Mouse (Mus musculus): ENCODE measurements around the gene Mier2. TPM values are rescaled to one million over a fixed set of nuclear protein-coding genes. Genes with fewer than 3 reads are reported as not detected.

Gene Mier2
- polyA plus RNA-seq, 1 experiment from 2014 or later, result 39.4 TPM

DNA sequence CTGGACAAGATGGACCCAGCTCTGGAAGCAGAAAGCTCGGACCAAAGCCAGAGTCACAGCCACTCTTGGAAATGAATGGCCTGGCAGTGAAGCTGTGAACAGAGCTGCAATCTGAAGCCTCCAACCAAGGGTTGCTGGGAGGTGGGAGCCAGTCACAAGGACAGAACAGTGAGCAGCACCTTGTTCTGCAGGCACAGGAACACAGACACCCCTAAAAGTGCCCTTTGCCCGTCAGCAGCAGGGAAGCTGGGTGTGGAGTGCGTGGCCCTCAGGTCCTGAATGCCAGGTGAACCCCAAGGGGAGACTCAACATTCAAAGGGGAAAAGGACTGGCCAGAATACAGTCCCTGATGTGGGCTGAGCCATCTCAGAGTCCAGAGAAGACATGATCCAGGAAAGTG lies 23.4 kb downstream of the Mier2 start:
- Histone ChIP-seq H3K4me2 (ENCODE audit: low read depth, low read length) (no peak overlapping the region), H3K9me3 (replicated peaks; ENCODE audit: control insufficient read depth, low read length) (no peaks in the 10 kb centered on the region), H3K27ac (replicated peaks; ENCODE audit: low read depth, low read length) (no peak overlapping the region), H3K4me1 (ENCODE audit: control insufficient read depth, insufficient read depth, low read length) (no peaks in the 10 kb centered on the region), H3K36me3 (replicated peaks; ENCODE audit: control insufficient read depth, insufficient read depth, low read depth, low read length) (no peaks in the 10 kb centered on the region), H3K9ac (replicated peaks; ENCODE audit: low read length) (no peak overlapping the region), H3K27me3 (ENCODE audit: control insufficient read depth, insufficient read depth, low read length) (no peaks in the 10 kb centered on the region), H3K4me3 (ENCODE audit: low read depth, low read length) (no peak overlapping the region)
- WGBS, result 85% methylated on average over 3 of the region's 3 CpGs
- no peak for DNase-seq (ENCODE audit: low spot score)
- ATAC-seq (replicated peaks; ENCODE audit: insufficient number of reproducible peaks, low FRiP score, low TSS enrichment, low read depth), result no peak

DNA sequence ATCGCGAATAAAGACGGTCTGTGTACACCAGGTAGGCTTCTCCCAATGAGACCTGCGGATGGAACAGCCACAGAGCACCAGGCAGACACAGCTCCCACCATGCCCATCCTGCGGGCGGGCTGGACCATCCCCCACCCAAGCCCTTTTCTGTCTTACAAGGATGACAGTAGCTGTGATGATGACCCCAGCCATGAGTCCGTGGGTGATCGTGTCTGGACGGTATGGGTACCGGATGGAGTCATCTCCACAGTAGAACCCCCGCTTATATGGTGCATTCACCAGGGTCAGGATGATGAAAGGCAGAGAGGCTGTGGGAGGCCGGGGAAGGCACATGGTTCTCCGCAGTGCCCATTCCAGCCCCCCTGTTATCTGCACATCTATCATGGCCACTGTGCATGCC lies 24.3 kb downstream of the Mier2 start:
- no peak for DNase-seq (ENCODE audit: low spot score)
- H3K4me1 ChIP-seq (ENCODE audit: control insufficient read depth, insufficient read depth, low read length), result no peaks in the 10 kb centered on the region
- H3K27ac ChIP-seq (replicated peaks; ENCODE audit: low read depth, low read length), result no peak overlapping the region
- no peak overlapping the region for H3K4me3 ChIP-seq (ENCODE audit: low read depth, low read length)
- ATAC-seq (replicated peaks; ENCODE audit: insufficient number of reproducible peaks, low FRiP score, low TSS enrichment, low read depth), result no peak
- H3K9me3 ChIP-seq (replicated peaks; ENCODE audit: control insufficient read depth, low read length), result no peaks in the 10 kb centered on the region
- H3K27me3 ChIP-seq (ENCODE audit: control insufficient read depth, insufficient read depth, low read length), result no peaks in the 10 kb centered on the region
- no peak overlapping the region for H3K4me2 ChIP-seq (ENCODE audit: low read depth, low read length)
- H3K9ac ChIP-seq (replicated peaks; ENCODE audit: low read length), result no peak overlapping the region
- WGBS, result 94% methylated on average over 13 of the region's 13 CpGs
- H3K36me3 ChIP-seq (replicated peaks; ENCODE audit: control insufficient read depth, insufficient read depth, low read depth, low read length), result no peaks in the 10 kb centered on the region

DNA sequence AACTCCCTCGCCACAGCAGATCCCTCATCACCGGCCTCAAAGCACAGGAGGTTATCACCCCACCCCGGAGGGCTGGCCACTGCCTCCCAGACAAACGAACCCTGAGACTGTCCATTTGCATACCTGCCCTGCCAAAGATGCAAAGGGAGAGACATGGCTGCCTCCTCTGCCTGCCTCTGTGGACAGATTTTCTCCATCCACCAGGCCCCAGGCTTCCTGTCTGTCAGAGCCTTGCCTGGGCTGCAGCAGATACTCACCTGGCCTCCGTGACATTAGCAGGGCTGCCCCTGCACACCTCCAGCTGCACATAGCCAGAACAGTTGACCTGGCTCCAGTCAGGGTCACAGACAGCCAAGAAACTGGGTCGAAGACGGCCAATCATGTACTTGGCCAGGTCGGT lies 24.8 kb downstream of the Mier2 start:
- no peak overlapping the region for H3K4me2 ChIP-seq (ENCODE audit: low read depth, low read length)
- DNase-seq (ENCODE audit: low spot score) (no peak), ATAC-seq (replicated peaks; ENCODE audit: insufficient number of reproducible peaks, low FRiP score, low TSS enrichment, low read depth) (no peak)
- H3K27ac ChIP-seq (replicated peaks; ENCODE audit: low read depth, low read length), result no peak overlapping the region
- no peak overlapping the region for H3K9ac ChIP-seq (replicated peaks; ENCODE audit: low read length)
- no peak overlapping the region for H3K4me3 ChIP-seq (ENCODE audit: low read depth, low read length)
- no peaks in the 10 kb centered on the region for H3K36me3 ChIP-seq (replicated peaks; ENCODE audit: control insufficient read depth, insufficient read depth, low read depth, low read length)
- H3K27me3 ChIP-seq (ENCODE audit: control insufficient read depth, insufficient read depth, low read length), result no peaks in the 10 kb centered on the region
- H3K9me3 ChIP-seq (replicated peaks; ENCODE audit: control insufficient read depth, low read length), result no peaks in the 10 kb centered on the region
- no peaks in the 10 kb centered on the region for H3K4me1 ChIP-seq (ENCODE audit: control insufficient read depth, insufficient read depth, low read length)
- WGBS, result 70% methylated on average over 8 of the region's 8 CpGs

DNA sequence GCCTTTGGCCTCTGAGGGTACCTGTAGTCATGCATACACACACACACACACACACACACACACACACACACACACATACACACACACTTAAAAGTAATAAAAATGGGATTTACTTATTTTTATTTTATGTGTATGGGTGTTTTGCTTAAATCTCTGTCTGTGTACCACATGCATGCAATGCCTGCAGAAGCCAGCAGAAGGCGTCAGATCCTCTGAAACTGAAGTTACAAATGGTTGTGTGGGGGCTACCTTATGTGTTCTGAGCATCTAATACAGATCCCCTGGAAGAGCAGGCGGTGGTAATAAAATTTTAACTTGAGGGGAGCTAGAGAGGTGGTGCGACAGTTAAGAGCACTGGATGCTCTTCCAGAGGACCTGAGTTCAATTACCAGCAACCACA lies 26.9 kb downstream of the Mier2 start:
- 75% methylated on average over 3 of the region's 3 CpGs for WGBS
- no peaks in the 10 kb centered on the region for H3K4me1 ChIP-seq (ENCODE audit: control insufficient read depth, insufficient read depth, low read length)
- DNase-seq (ENCODE audit: low spot score), result no peak
- H3K9me3 ChIP-seq (replicated peaks; ENCODE audit: control insufficient read depth, low read length), result no peaks in the 10 kb centered on the region
- H3K36me3 ChIP-seq (replicated peaks; ENCODE audit: control insufficient read depth, insufficient read depth, low read depth, low read length), result no peaks in the 10 kb centered on the region
- no peak for ATAC-seq (replicated peaks; ENCODE audit: insufficient number of reproducible peaks, low FRiP score, low TSS enrichment, low read depth)
- no peak overlapping the region for H3K27ac ChIP-seq (replicated peaks; ENCODE audit: low read depth, low read length)
- H3K27me3 ChIP-seq (ENCODE audit: control insufficient read depth, insufficient read depth, low read length), result no peaks in the 10 kb centered on the region
- H3K4me2 ChIP-seq (ENCODE audit: low read depth, low read length), result no peak overlapping the region
- H3K4me3 ChIP-seq (ENCODE audit: low read depth, low read length), result no peak overlapping the region
- no peak overlapping the region for H3K9ac ChIP-seq (replicated peaks; ENCODE audit: low read length)

DNA sequence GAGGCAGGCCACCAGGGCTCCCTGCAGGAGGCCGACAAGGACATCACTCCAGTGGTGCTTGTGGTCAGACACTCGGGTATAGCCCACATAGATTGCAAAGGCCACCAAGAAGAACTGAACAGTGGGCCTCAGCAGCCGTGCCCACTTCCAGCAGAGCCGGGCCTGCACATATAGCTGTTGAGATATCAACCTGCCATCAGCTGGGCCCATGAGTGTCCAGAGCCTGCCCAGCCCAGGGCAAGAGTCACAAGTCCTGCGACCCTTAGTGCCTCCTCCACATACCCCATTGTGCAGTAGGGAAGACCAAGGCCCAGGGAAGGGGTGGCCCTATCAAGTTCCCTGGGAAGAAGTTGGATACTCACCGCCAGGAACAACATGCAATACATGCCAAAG lies 27.6 kb downstream of the Mier2 start:
- WGBS, result 83% methylated on average over 6 of the region's 6 CpGs
- H3K36me3 ChIP-seq (replicated peaks; ENCODE audit: control insufficient read depth, insufficient read depth, low read depth, low read length), result no peaks in the 10 kb centered on the region

DNA sequence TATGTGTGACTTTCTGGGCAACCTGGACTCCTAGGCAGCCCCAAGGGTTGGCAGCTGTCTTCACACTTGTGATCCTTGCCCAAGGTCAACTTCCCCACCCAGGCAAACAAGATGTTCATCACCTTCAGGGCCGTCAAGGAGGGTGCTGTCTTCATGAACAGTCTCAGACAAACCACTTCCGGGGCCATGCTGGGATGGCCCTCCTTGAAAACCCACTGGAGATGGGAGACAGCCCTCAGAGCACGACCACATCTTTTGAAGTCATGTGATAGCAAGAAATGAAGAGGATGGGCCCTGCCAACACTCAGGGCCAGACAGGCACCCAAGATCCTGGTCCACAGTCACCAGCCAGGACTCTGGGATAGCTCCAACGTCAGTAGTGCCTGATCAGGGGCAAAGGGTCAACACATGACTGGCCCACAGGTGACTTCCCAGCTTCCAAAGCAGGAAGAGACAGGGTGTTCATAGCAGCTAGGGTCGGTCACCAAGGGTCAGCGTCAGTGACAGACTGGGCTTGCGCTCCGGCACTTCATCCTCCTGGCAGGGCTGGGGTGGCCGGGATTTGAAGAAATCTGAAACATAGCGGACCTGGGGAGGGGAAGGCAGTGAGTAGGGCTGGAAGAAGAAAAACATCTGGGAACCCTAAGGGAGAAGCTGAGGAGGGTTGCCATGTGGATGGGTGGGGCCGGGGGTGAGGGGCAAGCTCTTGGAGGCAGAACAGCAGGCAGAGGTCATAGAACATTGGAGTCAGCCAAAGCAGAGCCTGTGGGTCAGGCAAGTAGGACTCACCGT lies 28.1 kb downstream of the Mier2 start:
- Histone ChIP-seq H3K4me2 (ENCODE audit: low read depth, low read length) (no peak overlapping the region), H3K9ac (replicated peaks; ENCODE audit: low read length) (no peak overlapping the region), H3K27ac (replicated peaks; ENCODE audit: low read depth, low read length) (no peak overlapping the region), H3K9me3 (replicated peaks; ENCODE audit: control insufficient read depth, low read length) (no peaks in the 10 kb centered on the region), H3K4me1 (ENCODE audit: control insufficient read depth, insufficient read depth, low read length) (no peaks in the 10 kb centered on the region), H3K27me3 (ENCODE audit: control insufficient read depth, insufficient read depth, low read length) (no peaks in the 10 kb centered on the region), H3K36me3 (replicated peaks; ENCODE audit: control insufficient read depth, insufficient read depth, low read depth, low read length) (no peaks in the 10 kb centered on the region), H3K4me3 (ENCODE audit: low read depth, low read length) (no peak overlapping the region)
- DNase-seq (ENCODE audit: low spot score) (no peak), ATAC-seq (replicated peaks; ENCODE audit: insufficient number of reproducible peaks, low FRiP score, low TSS enrichment, low read depth) (0 out of 2 replicates have a peak, but pooled peaks have one; percentile 11)
- WGBS, result 83% methylated on average over 12 of the region's 12 CpGs

More for the DNA sequence above, 27.6 kb downstream of the Mier2 start:
- no peaks in the 10 kb centered on the region for H3K9me3 ChIP-seq (replicated peaks; ENCODE audit: control insufficient read depth, low read length)
- DNase-seq (ENCODE audit: low spot score) (no peak), ATAC-seq (replicated peaks; ENCODE audit: insufficient number of reproducible peaks, low FRiP score, low TSS enrichment, low read depth) (no peak)
- no peak overlapping the region for H3K27ac ChIP-seq (replicated peaks; ENCODE audit: low read depth, low read length)
- no peak overlapping the region for H3K4me3 ChIP-seq (ENCODE audit: low read depth, low read length)
- no peak overlapping the region for H3K4me2 ChIP-seq (ENCODE audit: low read depth, low read length)
- H3K4me1 ChIP-seq (ENCODE audit: control insufficient read depth, insufficient read depth, low read length), result no peaks in the 10 kb centered on the region
- no peaks in the 10 kb centered on the region for H3K27me3 ChIP-seq (ENCODE audit: control insufficient read depth, insufficient read depth, low read length)
- H3K9ac ChIP-seq (replicated peaks; ENCODE audit: low read length), result no peak overlapping the region

DNA sequence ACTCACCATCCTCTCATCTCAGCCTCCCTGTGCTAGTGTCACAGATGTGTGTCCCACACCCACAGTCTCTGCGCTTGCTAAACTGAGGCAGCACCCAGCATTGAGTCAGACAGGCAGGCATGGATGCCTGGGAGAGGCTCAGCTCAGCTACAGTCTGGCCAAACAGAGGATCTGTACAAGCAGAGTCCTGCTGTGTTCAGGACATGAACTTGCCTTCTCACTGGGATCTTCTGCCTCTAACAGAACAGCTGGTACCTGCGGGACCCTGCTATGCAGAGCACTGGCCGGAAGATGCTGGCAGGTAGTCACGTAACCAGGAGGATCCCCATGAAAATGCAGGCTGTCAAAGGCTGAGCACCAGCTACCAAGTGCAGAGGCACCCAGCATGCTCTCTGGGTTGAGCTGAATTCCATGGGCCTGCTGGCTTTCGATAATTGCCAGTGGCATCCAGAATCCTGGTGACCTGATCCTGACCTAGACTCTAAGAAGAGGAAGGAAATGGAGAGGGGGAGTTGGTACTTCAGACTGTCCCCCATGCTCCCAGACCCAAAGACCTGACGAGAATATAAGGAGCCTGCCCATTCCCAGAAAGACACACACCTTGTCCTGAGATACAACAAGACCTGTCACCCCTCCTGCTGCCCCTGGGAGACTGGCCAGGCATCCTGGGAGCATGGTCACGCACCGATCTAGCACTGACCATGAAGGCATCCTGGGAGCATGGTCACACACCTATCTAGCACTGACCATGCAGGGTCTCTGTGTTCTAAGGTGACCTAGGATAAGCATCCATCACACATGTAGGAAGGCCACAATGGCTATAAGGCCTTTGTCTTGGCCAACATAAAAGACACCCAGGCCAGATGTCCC lies 29.3 kb downstream of the Mier2 start:
- DNase-seq (ENCODE audit: low spot score), result no peak
- no peaks in the 10 kb centered on the region for H3K4me1 ChIP-seq (ENCODE audit: control insufficient read depth, insufficient read depth, low read length)
- no peaks in the 10 kb centered on the region for H3K9me3 ChIP-seq (replicated peaks; ENCODE audit: control insufficient read depth, low read length)
- H3K4me3 ChIP-seq (ENCODE audit: low read depth, low read length), result no peak overlapping the region
- no peaks in the 10 kb centered on the region for H3K36me3 ChIP-seq (replicated peaks; ENCODE audit: control insufficient read depth, insufficient read depth, low read depth, low read length)
- H3K27me3 ChIP-seq (ENCODE audit: control insufficient read depth, insufficient read depth, low read length), result no peaks in the 10 kb centered on the region
- ATAC-seq (replicated peaks; ENCODE audit: insufficient number of reproducible peaks, low FRiP score, low TSS enrichment, low read depth), result no peak
- H3K9ac ChIP-seq (replicated peaks; ENCODE audit: low read length), result no peak overlapping the region
- H3K4me2 ChIP-seq (ENCODE audit: low read depth, low read length), result no peak overlapping the region
- H3K27ac ChIP-seq (replicated peaks; ENCODE audit: low read depth, low read length), result no peak overlapping the region
- WGBS, result 93% methylated on average over 8 of the region's 8 CpGs

DNA sequence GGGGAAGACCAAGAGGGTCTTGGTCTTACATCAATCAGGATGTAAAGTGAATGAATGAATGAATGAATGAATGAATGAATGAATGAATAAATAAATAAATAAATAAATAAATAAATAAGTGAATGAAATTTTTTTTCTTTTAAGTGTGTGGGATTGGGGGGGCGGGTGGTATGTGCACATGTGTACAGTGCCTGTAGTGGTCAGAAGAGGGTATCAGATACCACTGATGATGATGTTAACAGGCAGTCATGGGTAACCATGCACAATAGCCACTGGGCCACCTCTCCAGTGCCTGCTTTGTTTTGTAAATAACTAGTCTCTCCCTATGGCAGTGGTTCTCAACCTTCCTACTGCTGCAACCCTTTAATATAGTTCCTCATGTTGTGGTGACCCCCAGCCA lies 30.6 kb downstream of the Mier2 start:
- DNase-seq (ENCODE audit: low spot score) (no peak), ATAC-seq (replicated peaks; ENCODE audit: insufficient number of reproducible peaks, low FRiP score, low TSS enrichment, low read depth) (no peak)
- Histone ChIP-seq H3K9me3 (replicated peaks; ENCODE audit: control insufficient read depth, low read length) (no peaks in the 10 kb centered on the region), H3K9ac (replicated peaks; ENCODE audit: low read length) (no peak overlapping the region), H3K4me1 (ENCODE audit: control insufficient read depth, insufficient read depth, low read length) (no peaks in the 10 kb centered on the region), H3K4me2 (ENCODE audit: low read depth, low read length) (no peak overlapping the region), H3K4me3 (ENCODE audit: low read depth, low read length) (no peak overlapping the region), H3K27ac (replicated peaks; ENCODE audit: low read depth, low read length) (no peak overlapping the region), H3K27me3 (ENCODE audit: control insufficient read depth, insufficient read depth, low read length) (no peaks in the 10 kb centered on the region), H3K36me3 (replicated peaks; ENCODE audit: control insufficient read depth, insufficient read depth, low read depth, low read length) (no peaks in the 10 kb centered on the region)
- 76% methylated on average over 1 of the region's 1 CpGs for WGBS
